Mouse (Mus musculus) kidney, postnatal 0 days (tissue): ENCODE data around the gene Kap. TPM values are rescaled to one million over a fixed set of nuclear protein-coding genes. Genes with fewer than 3 reads are reported as not detected.

Experiments
- ATAC-seq: fragments of 200-750 bp; cut with Nextera tagmentation; replicated peaks from 2 replicates; pipeline ENCODE4 v1.8.0; 2017; ENCODE audit warnings: low read depth, moderate number of reproducible peaks, moderate TSS enrichment, moderate library complexity; ENCODE audit not compliant: low FRiP score
- DNase-seq: peaks from one replicate; pipeline ENCODE4 v3.0.0-alpha.2; 2016; ENCODE audit warnings: low spot score
- H3K27ac ChIP-seq: fragments of 300-500 bp; sonication (generic); 2 replicates; pipeline ENCODE4 v1.5.1; 2014; ENCODE audit warnings: mild to moderate bottlenecking
- H3K27me3 ChIP-seq: fragments of 300-500 bp; sonication (generic); 2 replicates; pipeline ENCODE4 v1.6.1; 2014; ENCODE audit warnings: low read length, mixed read lengths; ENCODE audit not compliant: insufficient read depth
- H3K36me3 ChIP-seq: fragments of 300-500 bp; sonication (generic); 2 replicates; pipeline ENCODE4 v1.6.1; 2014; ENCODE audit warnings: low read length, mixed read lengths; ENCODE audit not compliant: insufficient read depth
- H3K4me1 ChIP-seq: fragments of 300-500 bp; sonication (generic); replicated peaks from 2 replicates; pipeline ENCODE4 v1.6.1; 2014; ENCODE audit warnings: antibody characterized with exemption, low read length, mixed read lengths; ENCODE audit not compliant: insufficient read depth
- H3K4me2 ChIP-seq: fragments of 300-500 bp; sonication (generic); 2 replicates; pipeline ENCODE4 v1.6.1; 2014; ENCODE audit warnings: mild to moderate bottlenecking, low read length, moderate library complexity, mixed read lengths
- H3K4me3 ChIP-seq: fragments of 300-500 bp; sonication (generic); replicated peaks from 2 replicates; pipeline ENCODE4 v1.5.1; 2014; ENCODE audit warnings: low read depth, low read length
- H3K9ac ChIP-seq: fragments of 300-500 bp; sonication (generic); 2 replicates; pipeline ENCODE4 v1.6.1; 2014; ENCODE audit warnings: low read depth, low read length
- H3K9me3 ChIP-seq: fragments of 300-500 bp; sonication (generic); replicated peaks from 2 replicates; pipeline ENCODE4 v1.6.1; 2016; ENCODE audit warnings: low read length, inconsistent platforms, mixed read lengths
- CTCF ChIP-seq: IDR thresholded peaks from 2 replicates; pipeline ENCODE4 v1.5.1; 2016; ENCODE audit warnings: antibody characterized with exemption, low read depth, mild to moderate bottlenecking, moderate library complexity
- WGBS: fragments of 180-500 bp; shearing (Covaris S2); extraction: QIAGEN DNeasy Blood & Tissue Kit; methylation state at CpG from one replicate; pipeline ENCODE4 v1.1.7; 2014; 5-methylcytosine and 5-hydroxymethylcytosine counted together
- polyA plus RNA-seq: library from polyadenylated mRNA; unstranded; fragments of >200 nt; fragmentation: Nextera tagmentation; extraction: Ambion mirVana; gene quantifications from 2 replicates; pipeline ENCODE4 v1.2.1, GENCODE M21; 2015

The Kap gene
- 659 and 874 TPM in 2 replicates for polyA plus RNA-seq

- TF ChIP-seq CTCF, result no peak
- no peaks in the 10 kb centered on the region for H3K36me3 ChIP-seq
- H3K4me2 ChIP-seq, result no peak within 1 kb of the TSS
- no peak within 1 kb of the TSS for H3K9ac ChIP-seq
- no peak within 1 kb of the TSS for H3K4me3 ChIP-seq
- H3K4me1 ChIP-seq, result no peaks in the 10 kb centered on the region
- no peak within 1 kb of the TSS for H3K27ac ChIP-seq
- 81% methylated on average over 1 of the region's 1 CpGs for WGBS
- DNase-seq (no peak), ATAC-seq (no peak)
- no peaks in the 10 kb centered on the region for H3K27me3 ChIP-seq
- no peaks in the 10 kb centered on the region for H3K9me3 ChIP-seq
These were observed at the start of gene Kap for GRCm38 (mm10) chr6:133853526-133853925. Gene Kap (minus strand): TSS chr6:133853762.

DNA sequence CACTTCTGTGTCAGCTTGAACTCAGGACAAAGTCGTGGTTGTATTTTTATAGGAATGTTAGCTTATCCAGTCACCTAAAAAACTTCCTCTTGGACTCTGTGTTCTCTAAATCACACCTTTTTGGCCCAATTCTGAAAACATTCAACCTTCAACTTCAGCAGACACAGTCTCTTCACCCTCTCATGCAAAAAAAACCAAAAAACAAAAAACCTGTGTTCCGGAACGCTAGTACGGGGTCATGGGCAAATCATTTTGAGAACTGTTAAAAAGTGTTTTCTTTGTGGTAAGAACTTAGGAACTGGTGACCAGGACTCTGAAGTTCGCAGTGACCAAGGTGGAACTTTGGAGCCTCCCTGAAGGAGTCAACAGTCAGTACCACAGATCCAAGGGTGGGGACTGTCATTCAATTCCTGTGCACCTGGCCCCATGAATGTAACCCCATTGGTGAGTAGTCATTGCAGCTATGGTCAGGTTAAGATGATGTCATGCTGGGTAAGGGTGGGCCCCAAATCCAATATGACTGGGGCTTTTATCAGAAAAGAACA, 32.4 kb upstream of the Kap start:
- Histone ChIP-seq H3K36me3 (no peaks in the 10 kb centered on the region), H3K9me3 (no peaks in the 10 kb centered on the region), H3K4me1 (no peaks in the 10 kb centered on the region), H3K27ac (no peak overlapping the region), H3K4me3 (no peak overlapping the region), H3K9ac (no peak overlapping the region), H3K27me3 (no peaks in the 10 kb centered on the region), H3K4me2 (no peak overlapping the region)
- DNase-seq (no peak), ATAC-seq (no peak)
- WGBS, result 82% methylated on average over 5 of the region's 5 CpGs
- no peak for TF ChIP-seq CTCF

DNA sequence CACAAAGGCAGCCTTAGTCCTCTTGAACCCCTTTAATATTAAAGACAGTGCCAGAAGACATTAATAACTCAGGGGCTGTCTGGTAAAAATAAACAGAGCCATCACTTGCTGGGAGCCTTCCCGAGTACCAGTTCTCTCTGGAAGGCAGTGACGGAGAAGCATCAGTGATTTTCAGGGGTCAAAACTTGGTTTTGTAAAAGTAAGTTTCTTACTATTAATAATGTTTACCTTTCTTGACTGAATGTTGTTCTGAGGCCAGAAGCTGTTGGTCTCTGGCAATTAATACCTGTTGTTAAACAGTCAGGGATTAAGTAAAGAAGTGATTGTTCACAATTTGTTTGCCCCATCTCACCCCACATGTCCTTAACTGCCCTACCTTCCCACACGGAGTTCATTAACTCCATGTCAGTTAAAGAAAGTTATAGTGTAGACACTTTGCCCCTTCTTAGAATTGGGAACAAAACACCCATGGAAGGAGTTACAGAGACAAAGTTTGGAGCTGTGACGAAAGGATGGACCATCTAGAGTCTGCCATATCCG, 30.0 kb upstream of the Kap start:
- Histone ChIP-seq H3K27me3 (no peaks in the 10 kb centered on the region), H3K36me3 (no peaks in the 10 kb centered on the region), H3K9me3 (no peaks in the 10 kb centered on the region), H3K4me3 (no peak overlapping the region), H3K4me1 (no peaks in the 10 kb centered on the region), H3K27ac (no peak overlapping the region), H3K4me2 (no peak overlapping the region), H3K9ac (no peak overlapping the region)
- WGBS, result 63% methylated on average over 5 of the region's 5 CpGs
- no peak for TF ChIP-seq CTCF
- no peak for DNase-seq
- no peak for ATAC-seq

GRCm38 (mm10) chr6:133875906-133876462, 22.4 kb upstream of the Kap start:
- H3K4me2 ChIP-seq, result no peak overlapping the region
- H3K4me1 ChIP-seq, result no peaks in the 10 kb centered on the region
- H3K9me3 ChIP-seq, result no peaks in the 10 kb centered on the region
- no peak overlapping the region for H3K4me3 ChIP-seq
- H3K9ac ChIP-seq, result no peak overlapping the region
- peak; percentile 77 for TF ChIP-seq CTCF
- H3K27me3 ChIP-seq, result no peaks in the 10 kb centered on the region
- ATAC-seq (no peak), DNase-seq (peak; percentile 70)
- WGBS, result 21% methylated on average over 12 of the region's 12 CpGs
- H3K27ac ChIP-seq, result no peak overlapping the region
- no peaks in the 10 kb centered on the region for H3K36me3 ChIP-seq

- WGBS, result 45% methylated on average over 2 of the region's 2 CpGs
- Histone ChIP-seq H3K9me3 (no peaks in the 10 kb centered on the region), H3K27ac (no peak overlapping the region), H3K4me2 (no peak overlapping the region), H3K36me3 (no peaks in the 10 kb centered on the region), H3K4me1 (no peaks in the 10 kb centered on the region), H3K9ac (no peak overlapping the region), H3K4me3 (no peak overlapping the region), H3K27me3 (no peaks in the 10 kb centered on the region)
- DNase-seq (no peak), ATAC-seq (peak; percentile 86)
- no peak for TF ChIP-seq CTCF
These were observed 19.1 kb upstream of the Kap start for GRCm38 (mm10) chr6:133872667-133873066.

DNA sequence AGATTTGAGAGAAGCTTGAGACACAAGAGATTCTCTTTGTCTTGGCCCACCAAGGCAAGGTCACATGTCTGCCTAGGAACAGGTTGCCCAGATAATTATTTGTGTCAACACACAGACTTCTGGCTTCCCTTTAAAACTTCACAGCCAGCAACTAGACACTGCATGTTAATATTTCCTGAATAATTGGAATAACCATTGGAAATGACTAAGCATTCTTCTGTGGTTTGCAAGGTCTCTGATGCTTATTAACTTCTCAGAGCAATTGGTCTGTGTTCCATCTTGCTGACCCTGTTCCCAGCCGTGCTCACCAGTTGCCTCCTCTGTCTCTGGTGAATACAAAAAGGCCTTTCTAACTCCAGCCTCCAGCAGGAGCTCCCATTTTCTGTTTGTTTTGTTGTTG, 17.6 kb upstream of the Kap start:
- H3K9me3 ChIP-seq, result no peaks in the 10 kb centered on the region
- H3K4me3 ChIP-seq, result no peak overlapping the region
- no peaks in the 10 kb centered on the region for H3K36me3 ChIP-seq
- ATAC-seq, result 0 out of 2 replicates have a peak, but pooled peaks have one; percentile 38
- DNase-seq, result no peak
- H3K4me2 ChIP-seq, result no peak overlapping the region
- H3K27me3 ChIP-seq, result no peaks in the 10 kb centered on the region
- no peak overlapping the region for H3K9ac ChIP-seq
- WGBS, result 54% methylated on average over 1 of the region's 1 CpGs
- no peak for TF ChIP-seq CTCF
- H3K4me1 ChIP-seq, result no peaks in the 10 kb centered on the region
- no peak overlapping the region for H3K27ac ChIP-seq
